Mouse (Mus musculus) liver, postnatal 0 days (tissue): ENCODE measurements around the gene Gstcd.

Experiments used
- CTCF ChIP-seq: sonication (generic); IDR thresholded peaks from 2 replicates; pipeline ENCODE4 v1.5.1; 2016; ENCODE audit warnings: antibody characterized with exemption, low read depth
- EP300 ChIP-seq: IDR thresholded peaks from 2 replicates; pipeline ENCODE4 v1.6.1; 2016; ENCODE audit warnings: antibody characterized with exemption, low read depth, mild to moderate bottlenecking

GRCm38 (mm10) chr3:133091121-133091663 is 641 bp downstream of the Gstcd start:
- TF ChIP-seq CTCF, result no peak
- TF ChIP-seq EP300, result no peak
